Mouse (Mus musculus): Measurements from ENCODE around the gene Pomt1. TPM values are rescaled to one million over a fixed set of nuclear protein-coding genes. Genes with fewer than 3 reads are reported as not detected.

Pomt1 gene
- polyA plus RNA-seq, 1 experiment from 2014 or later: 24.2 TPM

DNA sequence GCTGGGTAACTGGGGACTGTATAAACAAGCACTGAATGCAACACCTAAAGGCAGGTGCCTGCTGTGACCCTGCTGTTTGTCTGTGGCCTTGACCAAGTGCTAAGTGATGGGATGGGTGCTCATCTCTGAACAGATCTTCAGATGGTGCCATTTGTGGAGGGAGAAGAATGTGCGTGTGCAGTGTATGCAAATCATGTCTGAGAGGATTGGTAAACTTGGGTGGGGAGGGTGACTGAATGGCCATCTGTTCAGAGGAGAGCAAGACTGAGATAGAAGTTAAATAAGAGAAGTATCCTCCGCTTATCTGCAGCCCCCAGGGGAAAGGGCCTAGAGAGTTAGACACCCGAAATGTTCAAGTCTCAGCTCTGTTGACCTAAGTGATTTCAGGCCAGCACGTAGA is 63.1 kb downstream of the Pomt1 start:
- no peak for DNase-seq (ENCODE audit: low spot score)
- Histone ChIP-seq H3K27ac (no peak overlapping the region), H3K4me1 (0 out of 2 replicates have a peak, but pooled peaks cover under 1% of the 10 kb centered on the region), H3K4me3 (no peak overlapping the region), H3K9me3 (no peaks in the 10 kb centered on the region), H3K27me3 (ENCODE audit: insufficient read depth, poor library complexity, severe bottlenecking) (no peaks in the 10 kb centered on the region), H3K36me3 (peaks cover 91% of the 10 kb centered on the region)
- 90% methylated on average over 4 of the region's 4 CpGs for WGBS

DNA sequence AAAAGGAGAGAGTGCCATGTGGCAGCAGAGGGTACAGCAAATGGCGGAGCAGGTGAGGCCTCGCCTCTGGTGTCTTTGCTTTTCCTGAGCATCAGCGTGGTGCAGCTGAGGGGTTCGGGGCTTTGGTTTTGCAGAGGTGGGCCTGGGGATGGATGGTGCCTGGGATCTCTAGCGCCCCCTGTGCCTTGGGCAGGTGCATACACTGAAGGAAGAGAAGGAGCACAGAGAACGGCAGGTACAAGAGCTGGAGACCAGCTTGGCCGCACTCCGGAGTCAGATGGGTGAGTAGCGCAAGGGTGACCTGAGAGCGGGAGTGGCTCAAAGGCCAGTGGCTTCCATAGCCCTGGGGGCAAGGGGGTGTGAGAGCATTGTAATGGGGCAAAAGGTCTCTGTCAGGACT is 66.6 kb downstream of the Pomt1 start:
- no peak for DNase-seq (ENCODE audit: low spot score)
- 87% methylated on average over 10 of the region's 10 CpGs for WGBS
- Histone ChIP-seq H3K27ac (no peak overlapping the region), H3K27me3 (ENCODE audit: insufficient read depth, poor library complexity, severe bottlenecking) (no peaks in the 10 kb centered on the region), H3K9me3 (no peaks in the 10 kb centered on the region), H3K4me3 (no peak overlapping the region), H3K36me3 (peaks cover 95% of the 10 kb centered on the region), H3K4me1 (peaks cover 5% of the 10 kb centered on the region; the same call in 1 of the 2 replicates)

DNA sequence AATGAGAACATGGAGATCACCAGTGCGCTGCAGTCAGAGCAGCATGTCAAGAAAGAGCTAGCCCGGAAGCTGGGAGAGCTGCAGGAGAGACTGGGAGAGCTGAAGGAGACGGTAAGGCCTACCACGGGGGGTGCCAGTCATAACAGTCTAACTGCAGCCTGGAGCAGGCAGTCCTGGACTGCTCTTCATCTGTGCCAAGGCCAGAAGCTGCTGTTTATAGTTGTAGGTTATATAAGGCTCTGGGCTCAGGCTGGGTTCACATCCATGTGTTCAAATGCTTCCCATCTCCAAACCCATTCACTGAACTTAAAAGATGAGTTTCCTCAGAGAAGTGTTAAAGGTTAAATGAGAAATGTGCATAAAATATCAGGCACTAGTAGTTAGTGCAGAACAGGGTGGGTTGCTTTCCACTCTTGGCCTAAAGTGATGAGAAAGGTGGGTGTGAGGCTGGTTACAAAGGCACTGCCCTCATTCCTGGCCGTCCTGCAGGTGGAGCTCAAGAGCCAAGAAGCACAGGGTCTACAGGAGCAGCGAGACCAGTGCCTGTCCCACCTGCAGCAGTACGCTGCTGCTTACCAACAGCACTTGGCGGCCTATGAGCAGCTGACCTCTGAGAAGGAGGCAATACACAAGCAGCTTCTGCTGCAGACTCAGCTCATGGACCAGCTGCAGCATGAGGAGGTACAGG is 67.9 kb downstream of the Pomt1 start:
- no peak for DNase-seq (ENCODE audit: low spot score)
- Histone ChIP-seq H3K4me1 (peaks cover 5% of the 10 kb centered on the region; the same call in 1 of the 2 replicates), H3K4me3 (no peak overlapping the region), H3K27me3 (ENCODE audit: insufficient read depth, poor library complexity, severe bottlenecking) (peaks cover 6% of the 10 kb centered on the region; the same call in 1 of the 2 replicates), H3K9me3 (no peaks in the 10 kb centered on the region), H3K27ac (no peak overlapping the region), H3K36me3 (peaks cover 95% of the 10 kb centered on the region)
- WGBS: 62% methylated on average over 8 of the region's 8 CpGs

Other genes with a start within 250 kb of the Pomt1 start
- 37.7 and 60.1 TPM in 2 replicates for gene Fam78a, start 151.7 kb upstream of the Pomt1 start, polyA plus RNA-seq (2016; fragmentation: Nextera tagmentation; extraction: Ambion mirVana)
- 10.9 and 12.9 TPM in 2 replicates for gene Plpp7, start 141.1 kb upstream of the Pomt1 start, polyA plus RNA-seq (2016; fragmentation: Nextera tagmentation; extraction: Ambion mirVana)
- 44.1 and 54.6 TPM in 2 replicates for gene Prrc2b, start 85.5 kb upstream of the Pomt1 start, polyA plus RNA-seq (2016; fragmentation: Nextera tagmentation; extraction: Ambion mirVana)
- gene Uck1, start 23.6 kb downstream of the Pomt1 start, polyA plus RNA-seq (2016; fragmentation: Nextera tagmentation; extraction: Ambion mirVana): 63.1 and 65.8 TPM in 2 replicates
- gene Golga2, start 50.8 kb downstream of the Pomt1 start, polyA plus RNA-seq (2016; fragmentation: Nextera tagmentation; extraction: Ambion mirVana): 22.0 and 27.2 TPM in 2 replicates
- gene Swi5, start 51.5 kb downstream of the Pomt1 start, polyA plus RNA-seq (2016; fragmentation: Nextera tagmentation; extraction: Ambion mirVana): 318 and 348 TPM in 2 replicates
- 41.0 and 48.0 TPM in 2 replicates for gene Ciz1, start 115.7 kb downstream of the Pomt1 start, polyA plus RNA-seq (2016; fragmentation: Nextera tagmentation; extraction: Ambion mirVana)
- 4.3 and 9.4 TPM in 2 replicates for gene Dnm1, start 116.7 kb downstream of the Pomt1 start, polyA plus RNA-seq (2016; fragmentation: Nextera tagmentation; extraction: Ambion mirVana)
- gene 1110008P14Rik, start 145.3 kb downstream of the Pomt1 start, polyA plus RNA-seq (2016; fragmentation: Nextera tagmentation; extraction: Ambion mirVana): 41.2 and 50.5 TPM in 2 replicates
- gene Lcn2, start 151.7 kb downstream of the Pomt1 start, polyA plus RNA-seq (2016; fragmentation: Nextera tagmentation; extraction: Ambion mirVana): not detected in 2 replicates
- gene Ptges2, start 159.3 kb downstream of the Pomt1 start, polyA plus RNA-seq (2016; fragmentation: Nextera tagmentation; extraction: Ambion mirVana): 34.4 and 46.6 TPM in 2 replicates
- 5.4 and 5.5 TPM in 2 replicates for gene Naif1, start 213.9 kb downstream of the Pomt1 start, polyA plus RNA-seq (2016; fragmentation: Nextera tagmentation; extraction: Ambion mirVana)
- gene Slc25a25, start 214.9 kb downstream of the Pomt1 start, polyA plus RNA-seq (2016; fragmentation: Nextera tagmentation; extraction: Ambion mirVana): 17.0 and 17.3 TPM in 2 replicates

All from heart, embryonic 10.5 days (tissue).